Mouse (Mus musculus): ENCODE data around the gene Fam206a. TPM values are rescaled to one million over a fixed set of nuclear protein-coding genes. Genes with fewer than 3 reads are reported as not detected.
A peak's percentile ranks its signal among the peaks of the same experiment; 100 is the strongest.

Gene Fam206a
- polyA plus RNA-seq, 1 experiment from 2014 or later: 23.9 TPM

- no peaks in the 10 kb centered on the region for H3K4me1 ChIP-seq (ENCODE audit: control insufficient read depth, insufficient read depth, low read length)
- no peaks in the 10 kb centered on the region for H3K27me3 ChIP-seq (ENCODE audit: control insufficient read depth, insufficient read depth, low read length)
- peaks cover 2% of the 10 kb centered on the region for H3K36me3 ChIP-seq (ENCODE audit: control insufficient read depth, insufficient read depth, low read length)
- no peak overlapping the region for H3K9ac ChIP-seq (ENCODE audit: low read length)
- no peak overlapping the region for H3K27ac ChIP-seq (ENCODE audit: low read depth, low read length)
- H3K9me3 ChIP-seq (ENCODE audit: control insufficient read depth, low read length): no peaks in the 10 kb centered on the region
- H3K4me2 ChIP-seq: no peak overlapping the region
- H3K4me3 ChIP-seq (ENCODE audit: low read depth, low read length): no peak overlapping the region
- DNase-seq (ENCODE audit: low spot score, missing footprints): no peak
- no peak for ATAC-seq (ENCODE audit: low FRiP score)
- 93% methylated on average over 7 of the region's 7 CpGs for WGBS
These were observed 29.9 kb downstream of the Fam206a start for GRCm38 (mm10) chr4:56831998-56832397.

DNA sequence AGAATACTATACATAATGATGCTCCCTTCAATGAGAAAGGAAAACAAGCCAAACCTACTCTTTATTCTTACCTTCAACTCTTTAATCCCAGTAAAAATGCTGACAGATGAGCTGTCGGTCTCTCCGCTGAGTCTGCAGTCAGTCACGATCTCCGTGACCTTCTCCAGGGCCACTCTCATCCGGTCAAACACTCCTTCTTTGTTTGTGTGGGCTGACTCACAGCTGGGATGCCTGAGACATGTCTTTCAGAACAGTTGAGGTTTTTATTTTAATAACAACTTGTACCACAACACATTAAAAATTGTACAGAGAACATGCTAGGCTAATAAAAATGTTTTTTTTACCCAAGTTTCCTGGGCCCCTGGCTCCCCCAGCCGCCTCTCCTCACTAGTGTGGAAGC is 35.5 kb downstream of the Fam206a start:
- no peak overlapping the region for H3K4me3 ChIP-seq (ENCODE audit: low read depth, low read length)
- no peaks in the 10 kb centered on the region for H3K4me1 ChIP-seq (ENCODE audit: control insufficient read depth, insufficient read depth, low read length)
- H3K9me3 ChIP-seq (ENCODE audit: control insufficient read depth, low read length): no peaks in the 10 kb centered on the region
- WGBS: 83% methylated on average over 6 of the region's 6 CpGs
- H3K36me3 ChIP-seq (ENCODE audit: control insufficient read depth, insufficient read depth, low read length): peaks cover 6% of the 10 kb centered on the region; the same call in 1 of the 2 replicates
- H3K27me3 ChIP-seq (ENCODE audit: control insufficient read depth, insufficient read depth, low read length): no peaks in the 10 kb centered on the region
- H3K9ac ChIP-seq (ENCODE audit: low read length): no peak overlapping the region
- H3K27ac ChIP-seq (ENCODE audit: low read depth, low read length): no peak overlapping the region
- DNase-seq (ENCODE audit: low spot score, missing footprints): peak; percentile 33
- ATAC-seq (ENCODE audit: low FRiP score): no peak
- H3K4me2 ChIP-seq: no peak overlapping the region

DNA sequence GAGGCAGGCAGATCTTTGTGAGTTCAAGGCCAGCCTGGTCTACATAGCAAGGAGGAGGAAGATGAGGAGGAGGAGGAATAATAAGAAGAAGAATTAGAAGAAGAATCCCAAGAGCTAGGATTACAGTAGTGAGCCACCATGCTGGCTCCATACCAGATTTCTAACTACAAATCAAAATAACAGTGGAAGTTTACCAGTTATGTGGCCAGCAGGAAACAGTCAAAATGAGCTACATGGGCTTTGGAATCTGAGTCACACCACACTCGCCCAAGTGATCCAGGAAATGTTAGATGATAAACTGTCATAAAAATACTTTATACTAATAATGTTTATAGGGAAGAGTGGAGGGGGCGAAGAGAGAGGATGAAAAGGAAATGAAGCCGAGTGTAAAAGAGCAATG is 38.2 kb downstream of the Fam206a start:
- Histone ChIP-seq H3K9me3 (ENCODE audit: control insufficient read depth, low read length) (no peaks in the 10 kb centered on the region), H3K9ac (ENCODE audit: low read length) (no peak overlapping the region), H3K4me1 (ENCODE audit: control insufficient read depth, insufficient read depth, low read length) (no peaks in the 10 kb centered on the region), H3K27me3 (ENCODE audit: control insufficient read depth, insufficient read depth, low read length) (no peaks in the 10 kb centered on the region), H3K4me3 (ENCODE audit: low read depth, low read length) (no peak overlapping the region), H3K4me2 (no peak overlapping the region), H3K36me3 (ENCODE audit: control insufficient read depth, insufficient read depth, low read length) (peaks cover 12% of the 10 kb centered on the region), H3K27ac (ENCODE audit: low read depth, low read length) (no peak overlapping the region)
- 90% methylated on average over 3 of the region's 3 CpGs for WGBS
- ATAC-seq (ENCODE audit: low FRiP score) (no peak), DNase-seq (ENCODE audit: low spot score, missing footprints) (no peak)

DNA sequence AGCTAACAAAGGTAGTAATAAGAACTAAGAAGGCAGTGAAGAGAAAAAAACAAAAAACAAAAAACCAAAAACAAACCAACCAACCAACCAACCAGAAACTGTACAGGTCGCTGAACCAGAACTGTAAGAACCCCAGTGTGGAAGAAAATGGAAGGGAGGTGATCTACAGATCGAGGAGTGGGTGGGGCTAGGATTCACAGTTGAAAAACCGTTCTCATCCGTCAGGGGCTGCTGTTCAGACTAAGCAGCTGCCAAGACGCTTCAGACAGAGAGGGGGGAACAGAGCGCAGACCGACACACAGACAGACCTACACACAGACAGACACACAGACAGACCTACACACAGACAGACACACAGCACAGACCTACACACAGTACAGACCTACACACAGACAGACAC is 40.4 kb downstream of the Fam206a start:
- peaks cover 12% of the 10 kb centered on the region for H3K36me3 ChIP-seq (ENCODE audit: control insufficient read depth, insufficient read depth, low read length)

DNA sequence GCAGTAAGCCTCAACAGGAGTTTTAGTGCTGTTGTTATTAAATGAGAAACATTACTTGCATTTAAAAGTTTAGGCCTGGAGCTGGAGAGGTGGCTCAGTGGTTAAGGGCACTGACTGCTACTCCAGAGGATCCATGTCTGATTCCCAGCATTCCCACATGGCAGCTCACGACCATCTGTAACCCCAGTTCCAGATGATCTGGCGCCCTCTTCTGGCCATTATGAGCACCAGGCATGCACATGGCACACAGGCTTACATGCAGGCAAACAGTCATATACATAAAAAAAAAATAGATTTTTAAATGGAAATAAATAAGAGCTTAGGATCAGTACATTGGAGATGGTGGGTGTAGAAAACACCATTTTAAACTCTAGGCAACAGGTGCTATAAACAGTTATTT is 41.8 kb downstream of the Fam206a start:
- WGBS: 77% methylated on average over 2 of the region's 2 CpGs

More for the DNA sequence above, 40.4 kb downstream of the Fam206a start:
- Histone ChIP-seq H3K4me3 (ENCODE audit: low read depth, low read length) (no peak overlapping the region), H3K4me1 (ENCODE audit: control insufficient read depth, insufficient read depth, low read length) (no peaks in the 10 kb centered on the region), H3K9me3 (ENCODE audit: control insufficient read depth, low read length) (no peaks in the 10 kb centered on the region), H3K4me2 (no peak overlapping the region), H3K9ac (ENCODE audit: low read length) (no peak overlapping the region), H3K27me3 (ENCODE audit: control insufficient read depth, insufficient read depth, low read length) (no peaks in the 10 kb centered on the region), H3K27ac (ENCODE audit: low read depth, low read length) (no peak overlapping the region)
- DNase-seq (ENCODE audit: low spot score, missing footprints) (peak; percentile 17), ATAC-seq (ENCODE audit: low FRiP score) (no peak)
- 84% methylated on average over 7 of the region's 7 CpGs for WGBS

GRCm38 (mm10) chr4:56844911-56845310 is 42.8 kb downstream of the Fam206a start:
- Histone ChIP-seq H3K27ac (ENCODE audit: low read depth, low read length) (no peak overlapping the region), H3K27me3 (ENCODE audit: control insufficient read depth, insufficient read depth, low read length) (no peaks in the 10 kb centered on the region), H3K9me3 (ENCODE audit: control insufficient read depth, low read length) (no peaks in the 10 kb centered on the region), H3K4me3 (ENCODE audit: low read depth, low read length) (no peak overlapping the region), H3K4me1 (ENCODE audit: control insufficient read depth, insufficient read depth, low read length) (no peaks in the 10 kb centered on the region), H3K9ac (ENCODE audit: low read length) (no peak overlapping the region), H3K4me2 (no peak overlapping the region), H3K36me3 (ENCODE audit: control insufficient read depth, insufficient read depth, low read length) (peaks cover 12% of the 10 kb centered on the region)
- DNase-seq (ENCODE audit: low spot score, missing footprints): peak; percentile 60
- WGBS: 95% methylated on average over 4 of the region's 4 CpGs
- no peak for ATAC-seq (ENCODE audit: low FRiP score)

More for the DNA sequence above, 41.8 kb downstream of the Fam206a start:
- peak; percentile 44 for DNase-seq (ENCODE audit: low spot score, missing footprints)
- H3K4me1 ChIP-seq (ENCODE audit: control insufficient read depth, insufficient read depth, low read length): no peaks in the 10 kb centered on the region
- H3K27ac ChIP-seq (ENCODE audit: low read depth, low read length): no peak overlapping the region
- no peaks in the 10 kb centered on the region for H3K27me3 ChIP-seq (ENCODE audit: control insufficient read depth, insufficient read depth, low read length)
- no peak overlapping the region for H3K4me3 ChIP-seq (ENCODE audit: low read depth, low read length)
- no peak overlapping the region for H3K9ac ChIP-seq (ENCODE audit: low read length)
- H3K4me2 ChIP-seq: no peak overlapping the region
- ATAC-seq (ENCODE audit: low FRiP score): no peak
- no peaks in the 10 kb centered on the region for H3K9me3 ChIP-seq (ENCODE audit: control insufficient read depth, low read length)
- H3K36me3 ChIP-seq (ENCODE audit: control insufficient read depth, insufficient read depth, low read length): peaks cover 12% of the 10 kb centered on the region

GRCm38 (mm10) chr4:56845896-56846533 is 43.9 kb downstream of the Fam206a start:
- 54% methylated on average over 12 of the region's 12 CpGs for WGBS
- no peaks in the 10 kb centered on the region for H3K4me1 ChIP-seq (ENCODE audit: control insufficient read depth, insufficient read depth, low read length)
- H3K4me3 ChIP-seq (ENCODE audit: low read depth, low read length): no peak overlapping the region
- no peak for ATAC-seq (ENCODE audit: low FRiP score)
- H3K9me3 ChIP-seq (ENCODE audit: control insufficient read depth, low read length): no peaks in the 10 kb centered on the region
- H3K27ac ChIP-seq (ENCODE audit: low read depth, low read length): no peak overlapping the region
- DNase-seq (ENCODE audit: low spot score, missing footprints): peak; percentile 28
- no peak overlapping the region for H3K9ac ChIP-seq (ENCODE audit: low read length)
- no peak overlapping the region for H3K4me2 ChIP-seq
- H3K36me3 ChIP-seq (ENCODE audit: control insufficient read depth, insufficient read depth, low read length): peaks cover 9% of the 10 kb centered on the region; the same call in 1 of the 2 replicates
- no peaks in the 10 kb centered on the region for H3K27me3 ChIP-seq (ENCODE audit: control insufficient read depth, insufficient read depth, low read length)

DNA sequence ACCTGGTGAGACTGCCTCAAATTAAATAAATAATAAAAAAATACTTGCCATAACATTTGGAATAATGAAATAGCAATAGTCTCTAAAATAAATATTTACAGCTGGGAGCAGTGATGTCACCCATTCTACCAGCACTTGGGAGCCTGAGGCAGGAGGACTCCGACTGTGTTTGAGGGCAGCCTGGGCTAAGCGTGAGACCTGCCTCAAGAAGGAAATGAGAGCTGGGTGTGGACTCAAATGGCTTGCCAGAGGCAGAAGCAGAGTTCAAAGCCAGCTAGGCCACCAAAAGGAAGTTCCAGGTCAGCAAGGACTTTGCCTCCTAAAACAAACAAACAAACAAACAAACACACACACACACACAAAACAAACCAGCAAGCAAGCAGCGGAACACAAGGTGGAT is 45.3 kb downstream of the Fam206a start:
- Histone ChIP-seq H3K4me3 (ENCODE audit: low read depth, low read length) (no peak overlapping the region), H3K9ac (ENCODE audit: low read length) (no peak overlapping the region), H3K36me3 (ENCODE audit: control insufficient read depth, insufficient read depth, low read length) (peaks cover 6% of the 10 kb centered on the region; the same call in 1 of the 2 replicates), H3K4me2 (no peak overlapping the region), H3K4me1 (ENCODE audit: control insufficient read depth, insufficient read depth, low read length) (no peaks in the 10 kb centered on the region), H3K9me3 (ENCODE audit: control insufficient read depth, low read length) (no peaks in the 10 kb centered on the region), H3K27ac (ENCODE audit: low read depth, low read length) (no peak overlapping the region), H3K27me3 (ENCODE audit: control insufficient read depth, insufficient read depth, low read length) (no peaks in the 10 kb centered on the region)
- ATAC-seq (ENCODE audit: low FRiP score) (no peak), DNase-seq (ENCODE audit: low spot score, missing footprints) (peak; percentile 75)
- 93% methylated on average over 3 of the region's 3 CpGs for WGBS

GRCm38 (mm10) chr4:56848044-56848443 is 45.9 kb downstream of the Fam206a start:
- ATAC-seq (ENCODE audit: low FRiP score): no peak
- no peak for DNase-seq (ENCODE audit: low spot score, missing footprints)
- Histone ChIP-seq H3K27ac (ENCODE audit: low read depth, low read length) (no peak overlapping the region), H3K4me1 (ENCODE audit: control insufficient read depth, insufficient read depth, low read length) (no peaks in the 10 kb centered on the region), H3K4me3 (ENCODE audit: low read depth, low read length) (no peak overlapping the region), H3K9me3 (ENCODE audit: control insufficient read depth, low read length) (no peaks in the 10 kb centered on the region), H3K27me3 (ENCODE audit: control insufficient read depth, insufficient read depth, low read length) (no peaks in the 10 kb centered on the region), H3K36me3 (ENCODE audit: control insufficient read depth, insufficient read depth, low read length) (peaks cover 6% of the 10 kb centered on the region; the same call in 1 of the 2 replicates), H3K9ac (ENCODE audit: low read length) (no peak overlapping the region), H3K4me2 (no peak overlapping the region)
- 90% methylated on average over 6 of the region's 6 CpGs for WGBS

Data from midbrain, embryonic 11.5 days (tissue).